ENCODE assay signal across 8 mouse cellular contexts in genomic region chr7:99229411-99229810, GRCm38 (mm10). TPM values are rescaled to one million over a fixed set of nuclear protein-coding genes. Genes with fewer than 3 reads are reported as not detected.
DNase-seq lines count a peak whose midpoint lies in the region; ATAC-seq lines count a peak whose summit lies in the region.

No protein-coding gene starts in this region.

- no peaks in the 10 kb centered on the region for H3K27me3 ChIP-seq in kidney, embryonic 15.5 days

- ATAC-seq in kidney, embryonic 15.5 days (replicated peaks; ENCODE audit: low FRiP score): no peak; the same call in 1 of the 2 replicates

- no peaks in the 10 kb centered on the region for H3K9me3 ChIP-seq in kidney, embryonic 15.5 days (replicated peaks)

- no peak overlapping the region for H3K4me3 ChIP-seq in kidney, embryonic 15.5 days (replicated peaks)

- WGBS in kidney, embryonic 15.5 days: 9% methylated on average over 2 of the region's 2 CpGs

- 0 out of 2 replicates have a peak overlapping the region, but pooled peaks have one; percentile 7 for H3K27ac ChIP-seq in kidney, embryonic 15.5 days

- no peak overlapping the region for H3K9ac ChIP-seq in kidney, embryonic 15.5 days

- H3K4me2 ChIP-seq in kidney, embryonic 15.5 days: no peak overlapping the region

- no peaks in the 10 kb centered on the region for H3K36me3 ChIP-seq in kidney, embryonic 15.5 days

- DNase-seq in cerebellum, postnatal 10 days: peak; percentile 58 to 60
- DNase-seq in cerebellum, postnatal 4 days (ENCODE audit: low spot score in 2 of 2): no peak
- peak; percentile 28 for DNase-seq in right cerebral cortex, postnatal 14 days
- no peak for DNase-seq in right cerebral cortex, postnatal 25 days
- DNase-seq in embryo, embryonic 11 days: peak; percentile 74
- peak; percentile 60 to 66 for DNase-seq in lung, postnatal 4 days
- no peak for DNase-seq in spleen, adult 12 weeks (ENCODE audit: low spot score)

- 0 out of 2 replicates have a peak, but pooled peaks cover 2% of the 10 kb centered on the region for H3K4me1 ChIP-seq in kidney, embryonic 15.5 days

RNA-seq across cellular contexts. Expression of gene Mogat2, which starts 9.0 kb away (rescaled TPM):
- polyA plus RNA-seq in kidney, embryonic 15.5 days (2015; fragmentation: Nextera tagmentation; extraction: Ambion mirVana): 6.6 and 7.7 TPM in 2 replicates

RNA-seq across cellular contexts. Expression of gene Map6, which starts 37.8 kb away (rescaled TPM):
- polyA plus RNA-seq in kidney, embryonic 15.5 days (2015; fragmentation: Nextera tagmentation; extraction: Ambion mirVana): 2.1 and 4.2 TPM in 2 replicates

RNA-seq across cellular contexts. Expression of gene Dgat2, which starts 46.9 kb away (rescaled TPM):
- 29.0 and 31.2 TPM in 2 replicates for polyA plus RNA-seq in kidney, embryonic 15.5 days (2015; fragmentation: Nextera tagmentation; extraction: Ambion mirVana)

Comparison
In these comparisons a context has a peak if more than half of its experiments do, and no peak if none do; other contexts are left out.
1. DNase-seq: peak in cerebellum, postnatal 10 days (2 of 2), right cerebral cortex, postnatal 14 days (single experiment), embryo, embryonic 11 days (single experiment) and lung, postnatal 4 days (2 of 2); none in cerebellum, postnatal 4 days (0 of 2), right cerebral cortex, postnatal 25 days (single experiment) and spleen, adult 12 weeks (single experiment).